Mouse (Mus musculus): ENCODE data around the gene Mtor.

The Mtor gene

DNA sequence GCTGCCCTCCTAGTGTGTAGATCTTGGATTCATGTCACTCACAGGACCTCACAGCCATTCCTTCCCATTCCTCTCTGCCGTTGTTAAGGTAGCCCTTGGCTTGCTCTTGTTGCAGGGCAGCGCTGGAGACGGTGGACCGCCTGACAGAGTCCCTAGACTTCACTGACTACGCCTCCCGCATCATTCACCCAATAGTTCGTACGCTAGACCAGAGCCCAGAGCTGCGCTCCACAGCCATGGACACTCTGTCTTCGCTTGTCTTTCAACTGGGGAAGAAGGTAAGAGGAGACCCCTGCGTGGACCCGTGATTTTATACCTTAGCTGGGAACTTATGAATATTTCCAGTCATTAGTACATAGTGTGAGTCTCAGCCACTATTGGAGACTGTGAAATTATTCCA, 36.1 kb downstream of the Mtor start:
- no peak for DNase-seq (ENCODE audit: low spot score in 2 of 2)

DNA sequence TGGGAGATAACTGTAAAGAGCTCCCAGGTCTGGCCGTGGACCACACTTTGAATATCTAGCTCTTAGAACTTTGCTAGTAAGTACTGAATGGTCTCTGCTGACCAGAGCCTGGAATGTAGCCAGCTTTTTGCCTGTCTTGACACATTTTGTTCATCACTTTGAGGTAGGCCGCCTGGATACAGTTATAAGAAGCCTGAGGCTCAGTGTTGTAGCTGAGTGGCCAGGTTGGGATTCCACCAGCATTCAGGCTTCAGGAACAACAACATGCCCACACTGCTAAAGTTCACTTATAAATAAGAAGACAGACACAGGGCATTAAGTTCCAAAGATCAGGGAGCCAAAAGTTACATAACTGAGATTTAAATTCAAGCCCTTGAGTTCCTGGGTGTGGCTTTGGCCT, 39.4 kb downstream of the Mtor start:
- no peak for DNase-seq (ENCODE audit: low spot score in 2 of 2)

- no peak for DNase-seq (ENCODE audit: low spot score in 2 of 2)
Measured at GRCm38 (mm10) chr4:148490502-148490901, 42.1 kb downstream of the Mtor start.

- no peak for DNase-seq (ENCODE audit: low spot score in 2 of 2)
Measured at GRCm38 (mm10) chr4:148491448-148491847, 43.0 kb downstream of the Mtor start.

GRCm38 (mm10) chr4:148495160-148495559, 46.7 kb downstream of the Mtor start:
- no peak for DNase-seq (ENCODE audit: low spot score in 2 of 2)

- peak in 1 of 2 experiments; percentile 59 for DNase-seq (ENCODE audit: low spot score in 2 of 2)
Measured at GRCm38 (mm10) chr4:148495874-148496689, 47.7 kb downstream of the Mtor start.

- DNase-seq (ENCODE audit: low spot score in 2 of 2) = no peak
Measured at GRCm38 (mm10) chr4:148500410-148500867, 52.0 kb downstream of the Mtor start, which contains the start of gene Angptl7. Gene Angptl7, minus strand, starts transcription at chr4:148500460.

DNA sequence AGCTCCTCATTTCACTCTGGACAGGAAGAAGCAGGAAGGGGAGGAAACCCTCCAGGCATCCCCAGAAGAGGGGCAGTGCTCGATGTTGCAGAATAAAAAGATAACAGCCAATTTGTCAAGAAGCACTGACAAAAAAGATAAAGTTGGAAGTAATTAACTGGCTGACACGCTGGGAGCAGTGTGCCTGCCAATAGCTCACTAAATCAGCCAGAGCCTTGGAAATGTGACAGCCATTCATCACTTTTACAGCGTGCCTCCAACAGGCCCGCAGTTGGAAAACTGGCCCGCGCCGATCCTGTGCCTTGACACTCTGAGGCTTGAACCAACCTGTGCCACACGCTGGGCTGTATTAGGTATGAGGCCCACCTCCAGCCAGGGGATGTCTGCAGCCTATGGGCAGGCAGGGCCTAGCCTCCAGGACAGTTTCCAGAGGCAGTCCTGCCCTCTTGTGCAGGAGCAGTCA, 56.1 kb downstream of the Mtor start:
- peak in 1 of 2 experiments; percentile 46 for DNase-seq (ENCODE audit: low spot score in 2 of 2)

GRCm38 (mm10) chr4:148507585-148507984, 59.2 kb downstream of the Mtor start:
- DNase-seq (ENCODE audit: low spot score in 2 of 2) = no peak

GRCm38 (mm10) chr4:148508084-148508849, 59.9 kb downstream of the Mtor start:
- DNase-seq (ENCODE audit: low spot score in 2 of 2) = peak in 1 of 2 experiments; percentile 56

- no peak for DNase-seq (ENCODE audit: low spot score in 2 of 2)
Measured at GRCm38 (mm10) chr4:148509450-148510084, 61.2 kb downstream of the Mtor start.

GRCm38 (mm10) chr4:148510691-148511090, 62.3 kb downstream of the Mtor start:
- DNase-seq (ENCODE audit: low spot score in 2 of 2) = no peak

DNA sequence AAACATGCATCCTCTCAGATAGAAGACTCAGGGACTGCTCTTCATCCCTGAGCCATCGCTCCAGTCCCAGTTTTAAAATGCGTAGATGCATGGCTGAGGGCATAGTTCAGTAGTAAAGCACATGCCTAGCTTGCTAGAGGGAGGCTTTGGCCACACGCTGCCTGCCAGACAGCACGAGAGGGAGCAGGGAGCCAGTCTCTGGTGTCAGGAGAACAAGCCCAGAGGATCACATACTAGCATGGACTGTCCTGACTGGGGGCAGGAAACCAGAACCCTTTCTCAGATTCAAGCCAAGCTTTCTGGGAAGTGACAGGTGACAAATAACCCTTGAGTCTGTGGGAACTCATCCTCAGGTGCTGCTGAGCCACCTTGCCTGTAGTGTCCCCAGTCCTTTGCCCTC, 62.9 kb downstream of the Mtor start:
- DNase-seq (ENCODE audit: low spot score in 2 of 2) = no peak

DNA sequence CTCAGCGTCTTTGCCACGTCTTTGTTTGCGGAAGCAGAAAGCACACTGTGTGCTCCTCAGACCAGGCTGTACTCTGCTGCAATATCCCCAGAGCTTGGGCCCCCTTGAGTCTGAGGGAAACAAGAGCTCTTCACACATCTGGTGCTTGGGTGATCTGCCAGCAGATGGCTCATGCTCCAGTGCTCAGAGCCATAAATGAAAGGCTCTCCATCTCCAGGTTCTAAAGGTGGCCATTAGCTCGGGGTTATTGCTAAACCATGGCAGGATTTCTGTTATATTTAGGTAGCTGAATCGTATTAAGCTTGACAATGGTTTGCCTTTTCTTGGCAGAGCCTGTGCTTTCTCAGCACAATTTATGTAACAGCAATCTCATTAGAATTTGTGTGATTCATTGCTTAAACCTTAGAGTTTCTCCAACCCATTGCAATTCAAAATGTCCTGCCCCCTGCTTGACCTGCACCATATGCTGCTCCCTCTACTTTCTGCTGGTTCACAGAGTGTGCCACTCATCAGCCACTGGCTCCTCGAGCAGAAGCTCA, 64.7 kb downstream of the Mtor start:
- DNase-seq (ENCODE audit: low spot score in 2 of 2) = peak in 1 of 2 experiments; percentile 43

DNA sequence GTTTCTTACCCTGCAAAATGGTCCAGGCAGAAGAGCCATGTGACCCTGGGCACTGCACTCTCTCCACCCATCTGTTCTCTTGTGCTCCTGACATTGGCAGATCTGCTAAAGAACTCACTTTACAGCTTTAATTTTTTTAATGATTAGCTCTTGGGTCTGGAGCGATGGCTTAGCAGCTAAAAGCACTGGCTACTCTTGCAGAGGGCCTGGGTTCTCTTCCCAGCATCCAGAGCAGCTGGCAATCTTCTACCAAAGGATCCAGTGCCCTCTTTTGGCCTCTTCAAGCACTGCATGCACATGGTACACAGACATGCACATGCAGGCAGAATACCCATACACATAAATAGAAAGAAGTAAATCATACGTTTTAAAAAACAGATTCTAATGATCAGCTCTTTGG, 66.9 kb downstream of the Mtor start:
- DNase-seq (ENCODE audit: low spot score in 2 of 2) = no peak

- DNase-seq (ENCODE audit: low spot score in 2 of 2) = no peak
Measured at GRCm38 (mm10) chr4:148517809-148518208, 69.4 kb downstream of the Mtor start.

DNA sequence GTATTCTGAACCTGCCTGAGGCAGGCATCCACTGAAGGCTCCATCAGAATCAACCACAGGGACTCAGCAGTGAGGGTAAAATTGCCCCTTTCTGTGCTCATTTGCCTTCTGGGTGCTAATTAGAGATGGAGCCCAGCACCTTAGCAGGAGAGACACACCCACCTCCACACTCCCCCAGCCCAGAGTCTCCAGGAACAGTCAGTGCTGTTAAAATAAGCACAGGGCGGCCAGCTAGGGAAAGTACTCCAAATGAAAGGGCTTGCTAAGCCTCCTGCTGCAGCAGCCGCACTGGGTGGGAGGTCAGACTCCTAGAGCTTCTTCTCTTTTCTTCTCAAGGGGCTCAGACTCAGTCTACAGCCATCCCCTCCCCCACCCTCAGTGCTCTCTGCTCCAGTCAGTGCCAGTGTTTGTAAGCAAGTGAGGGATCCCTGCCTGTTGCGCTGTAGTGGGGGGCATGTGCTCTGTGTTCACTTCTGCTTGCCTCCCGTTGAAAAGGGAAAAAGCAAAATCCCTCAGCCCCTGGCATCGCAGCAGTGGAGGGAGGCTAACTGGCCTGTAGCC, 69.9 kb downstream of the Mtor start:
- peak in 1 of 2 experiments; percentile 26 for DNase-seq (ENCODE audit: low spot score in 2 of 2)

- no peak for DNase-seq (ENCODE audit: low spot score in 2 of 2)
Measured at GRCm38 (mm10) chr4:148523538-148523937, 75.1 kb downstream of the Mtor start.

GRCm38 (mm10) chr4:148527158-148527910, 78.9 kb downstream of the Mtor start:
- DNase-seq (ENCODE audit: low spot score in 2 of 2) = no peak

GRCm38 (mm10) chr4:148530351-148530750, 81.9 kb downstream of the Mtor start:
- DNase-seq (ENCODE audit: low spot score in 2 of 2) = no peak

- DNase-seq (ENCODE audit: low spot score in 2 of 2) = no peak
Measured at GRCm38 (mm10) chr4:148530778-148531177, 82.4 kb downstream of the Mtor start.

Measured in frontal cortex, postnatal 36 days (tissue).